Comparison of ENCODE assay signal across 8 mouse cellular contexts in genomic region chr1:74124991-74125552, GRCm38 (mm10). TPM values are rescaled to one million over a fixed set of nuclear protein-coding genes. Genes with fewer than 3 reads are reported as not detected.
A peak's percentile ranks its signal among the peaks of the same experiment; 100 is the strongest.
DNase-seq lines count a peak whose midpoint lies in the region; ATAC-seq lines count a peak whose summit lies in the region.

TSS of gene Rufy4 (plus strand) at chr1:74125541.

- H3K9ac ChIP-seq in intestine, embryonic 16.5 days (ENCODE audit: low read depth, low read length), result peak within 1 kb of the TSS; percentile 67
- H3K9ac ChIP-seq in midbrain, embryonic 11.5 days (ENCODE audit: low read length), result peak within 1 kb of the TSS; percentile 64

- no peaks in the 10 kb centered on the region for H3K27me3 ChIP-seq in intestine, embryonic 16.5 days (replicated peaks; ENCODE audit: control insufficient read depth, insufficient read depth, low read length)
- H3K27me3 ChIP-seq in midbrain, embryonic 11.5 days (ENCODE audit: control insufficient read depth, insufficient read depth, low read length), result peaks cover 22% of the 10 kb centered on the region

- under 1% methylated on average over 12 of the region's 12 CpGs for WGBS in intestine, embryonic 16.5 days
- under 1% methylated on average over 12 of the region's 12 CpGs for WGBS in midbrain, embryonic 11.5 days

- peak within 1 kb of the TSS; percentile 99 for H3K4me2 ChIP-seq in intestine, embryonic 16.5 days (ENCODE audit: low read depth, low read length)
- H3K4me2 ChIP-seq in midbrain, embryonic 11.5 days, result peak within 1 kb of the TSS; percentile 86

- peaks cover 5% of the 10 kb centered on the region; the same call in 1 of the 2 replicates for H3K4me1 ChIP-seq in intestine, embryonic 16.5 days (ENCODE audit: control insufficient read depth, insufficient read depth, low read length)
- H3K4me1 ChIP-seq in midbrain, embryonic 11.5 days (ENCODE audit: control insufficient read depth, insufficient read depth, low read length), result peaks cover 11% of the 10 kb centered on the region

- ATAC-seq in granulocyte monocyte progenitor cell, adult 5-6 weeks (replicated peaks; ENCODE audit: poor library complexity, severe bottlenecking), result peak; percentile 86
- peak; percentile 53 for ATAC-seq in intestine, embryonic 16.5 days
- peak; percentile 51 for ATAC-seq in midbrain, embryonic 11.5 days (ENCODE audit: low FRiP score)
- no peak for ATAC-seq in erythroid progenitor cell, adult 5-6 weeks (replicated peaks; ENCODE audit: low FRiP score, poor library complexity, severe bottlenecking)

- peak within 1 kb of the TSS; percentile 61 for H3K4me3 ChIP-seq in intestine, embryonic 16.5 days (ENCODE audit: low read length)
- peak within 1 kb of the TSS; percentile 50 for H3K4me3 ChIP-seq in midbrain, embryonic 11.5 days (ENCODE audit: low read depth, low read length)

- intact Hi-C loops in left cerebral cortex, postnatal 4 days (cut with DNase I), result loop anchor here (2.0 kb wide), 1 partner anchor 222 kb away; no protein-coding TSS in a partner anchor

- no peak within 1 kb of the TSS for H3K27ac ChIP-seq in intestine, embryonic 16.5 days (ENCODE audit: low read length)
- no peak within 1 kb of the TSS for H3K27ac ChIP-seq in midbrain, embryonic 11.5 days (ENCODE audit: low read depth, low read length)

- no peaks in the 10 kb centered on the region for H3K9me3 ChIP-seq in intestine, embryonic 16.5 days (ENCODE audit: control insufficient read depth, low read length)
- no peaks in the 10 kb centered on the region for H3K9me3 ChIP-seq in midbrain, embryonic 11.5 days (ENCODE audit: control insufficient read depth, low read length)

- H3K36me3 ChIP-seq in intestine, embryonic 16.5 days (ENCODE audit: control insufficient read depth, insufficient read depth, low read length), result no peaks in the 10 kb centered on the region
- no peaks in the 10 kb centered on the region for H3K36me3 ChIP-seq in midbrain, embryonic 11.5 days (ENCODE audit: control insufficient read depth, insufficient read depth, low read length)

- DNase-seq in adrenal gland, adult 2 months, result peak; percentile 79
- peak; percentile 88 for DNase-seq in embryo, embryonic 10.5 days (ENCODE audit: low spot score)
- DNase-seq in left cerebral cortex, postnatal 4 days, result peak; percentile 79
- DNase-seq in midbrain, embryonic 11.5 days (ENCODE audit: low spot score, missing footprints), result peak; percentile 97
- DNase-seq in right cerebral cortex, postnatal 4 days, result peak; percentile 67

RNA-seq across cellular contexts. Expression of gene Rufy4, which starts in this region (rescaled TPM):
- total RNA-seq in adrenal gland, adult 2 months (2021), result 1 to 10 TPM; 1.0 to 2.2 TPM
- polyA plus RNA-seq in adrenal gland, adult 2 months (2012; rRNA removed), result 0.45 and 0.90 TPM in 2 replicates
- total RNA-seq in granulocyte monocyte progenitor cell, adult 5-6 weeks (2014; fragmentation: Nextera tagmentation), result 1.4 and 2.0 TPM in 2 replicates
- 0.30 TPM in 1 of 2 replicates, not detected in the other for total RNA-seq in granulocyte monocyte progenitor cell, adult 5-6 weeks (2017)
- 0.12 and 0.31 TPM in 2 replicates for polyA plus RNA-seq in intestine, embryonic 16.5 days (2015; fragmentation: Nextera tagmentation; extraction: Ambion mirVana)
- total RNA-seq in left cerebral cortex, postnatal 4 days (2021), result under 1 TPM in 1 of 2 experiments, not detected in 1; 0.20 TPM
- 0.22 and 0.25 TPM in 2 replicates for polyA plus RNA-seq in midbrain, embryonic 11.5 days (2014; fragmentation: Nextera tagmentation; extraction: Ambion mirVana)
- total RNA-seq in erythroid progenitor cell, adult 5-6 weeks (2015; ENCODE audit: low replicate concordance), result not detected in 2 replicates
- 0.13 TPM in 1 of 2 replicates, not detected in the other for total RNA-seq in erythroid progenitor cell, adult 5-6 weeks (2017; ENCODE audit: low replicate concordance)

Comparison
In these comparisons a context has a peak if more than half of its experiments do, and no peak if none do; other contexts are left out.
1. Peak in ATAC-seq, H3K4me3 ChIP-seq, H3K9ac ChIP-seq and H3K4me2 ChIP-seq in intestine, embryonic 16.5 days; RNA of the gene not detected or under 1 TPM.
2. Peak in DNase-seq in left cerebral cortex, postnatal 4 days; RNA of the gene not detected or under 1 TPM.
3. Peak in DNase-seq, ATAC-seq, H3K4me3 ChIP-seq, H3K9ac ChIP-seq and H3K4me2 ChIP-seq in midbrain, embryonic 11.5 days; RNA of the gene not detected or under 1 TPM.